Mouse (Mus musculus) testis, adult 2 months (tissue): ENCODE results near the gene Rab3d.

Experiments used
- CTCF ChIP-seq: fragments of 200-500 bp; IDR thresholded peaks from 2 replicates; pipeline ENCODE4 v1.5.1; 2012; ENCODE audit warnings: low read depth, mild to moderate bottlenecking, inconsistent platforms, low read length, moderate library complexity; ENCODE audit not compliant: control insufficient read depth, insufficient read depth, insufficient replicate concordance
- POLR2A ChIP-seq: fragments of 200-500 bp; IDR thresholded peaks from 2 replicates; pipeline ENCODE4 v1.6.1; 2012; ENCODE audit warnings: low read depth, mild to moderate bottlenecking, inconsistent platforms, low read length, moderate library complexity; ENCODE audit not compliant: control insufficient read depth

DNA sequence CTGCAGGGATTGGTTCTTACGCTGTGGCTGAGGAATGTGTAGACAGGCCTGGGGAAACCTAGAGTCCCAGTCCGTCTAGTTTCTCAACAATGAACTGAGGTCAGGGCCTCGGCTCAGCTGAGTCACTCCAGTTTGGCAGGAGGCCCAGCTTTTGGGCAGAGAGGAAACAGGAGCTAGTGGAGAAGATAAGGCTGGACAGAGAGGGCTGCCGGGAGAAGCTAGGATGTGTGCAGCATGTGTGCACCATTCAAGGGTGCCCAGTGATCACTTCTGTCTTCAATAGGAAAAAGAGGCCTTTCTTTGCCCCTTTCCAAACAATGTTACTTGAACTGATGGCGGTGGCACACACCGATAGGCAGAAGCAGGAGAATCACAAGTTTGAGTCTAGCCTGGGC, 6.1 kb upstream of the Rab3d start:
- TF ChIP-seq POLR2A, result no peak
- no peak for TF ChIP-seq CTCF
